Mouse (Mus musculus): ENCODE data around the gene Dnajc17.

GRCm38 (mm10) chr2:119198934-119199333 is 9.7 kb downstream of the Dnajc17 start:
- TF ChIP-seq POLR2A (IDR thresholded peaks at IDR 0.05; ENCODE audit: borderline replicate concordance, low read depth, low read length) (no peak), CTCF (IDR thresholded peaks at IDR 0.05; ENCODE audit: low read depth, low read length) (no peak)

All from bone marrow macrophage, adult 2 months (primary cell).